Mouse (Mus musculus) intestine, embryonic 14.5 days (tissue): Measurements from ENCODE around the gene Pik3r5. TPM values are rescaled to one million over a fixed set of nuclear protein-coding genes. Genes with fewer than 3 reads are reported as not detected.
A peak's percentile ranks its signal among the peaks of the same experiment; 100 is the strongest.

Experiments used
- ATAC-seq: fragments of 200-750 bp; cut with Nextera tagmentation; replicated peaks from 2 replicates; pipeline ENCODE4 v1.8.0; 2017; ENCODE audit warnings: low read depth, moderate number of reproducible peaks, moderate TSS enrichment, moderate library complexity; ENCODE audit not compliant: low FRiP score, low TSS enrichment
- DNase-seq: peaks from one replicate; pipeline ENCODE4 v3.0.0-alpha.2; 2018; ENCODE audit warnings: low spot score
- H3K27ac ChIP-seq: fragments of 300-500 bp; sonication (generic); 2 replicates; pipeline ENCODE4 v1.5.1; 2014; ENCODE audit warnings: low read depth, mild to moderate bottlenecking, control low read depth
- H3K27me3 ChIP-seq: fragments of 300-500 bp; sonication (generic); replicated peaks from 2 replicates; pipeline ENCODE4 v1.6.1; 2014; ENCODE audit warnings: low read length, control low read depth; ENCODE audit not compliant: control insufficient read depth, insufficient read depth
- H3K36me3 ChIP-seq: fragments of 300-500 bp; sonication (generic); 2 replicates; pipeline ENCODE4 v1.6.1; 2014; ENCODE audit warnings: low read length, control low read depth; ENCODE audit not compliant: control insufficient read depth, insufficient read depth
- H3K4me1 ChIP-seq: fragments of 300-500 bp; sonication (generic); replicated peaks from 2 replicates; pipeline ENCODE4 v1.6.1; 2014; ENCODE audit warnings: low read length, control low read depth, mixed read lengths; ENCODE audit not compliant: control insufficient read depth, insufficient read depth
- H3K4me2 ChIP-seq: fragments of 300-500 bp; sonication (generic); 2 replicates; pipeline ENCODE4 v1.6.1; 2014; ENCODE audit warnings: low read length
- H3K4me3 ChIP-seq: fragments of 300-500 bp; sonication (generic); 2 replicates; pipeline ENCODE4 v1.5.1; 2014; ENCODE audit warnings: low read depth, low read length, control low read depth, mixed read lengths
- H3K9ac ChIP-seq: fragments of 300-500 bp; sonication (generic); 2 replicates; pipeline ENCODE4 v1.6.1; 2014; ENCODE audit warnings: mild to moderate bottlenecking, low read length
- H3K9me3 ChIP-seq: fragments of 300-500 bp; sonication (generic); 2 replicates; pipeline ENCODE4 v1.6.1; 2016; ENCODE audit warnings: low read length, control low read depth; ENCODE audit not compliant: control insufficient read depth
- WGBS: fragments of 180-500 bp; shearing (Covaris S2); extraction: QIAGEN DNeasy Blood & Tissue Kit; methylation state at CpG from one replicate; pipeline ENCODE4 v1.1.7; 2014; 5-methylcytosine and 5-hydroxymethylcytosine counted together
- polyA plus RNA-seq: library from polyadenylated mRNA; unstranded; fragments of >200 nt; fragmentation: Nextera tagmentation; extraction: Ambion mirVana; gene quantifications from 2 replicates; pipeline ENCODE4 v1.2.1, GENCODE M21; 2014

The Pik3r5 gene
- polyA plus RNA-seq, result 0.61 and 0.78 TPM in 2 replicates

DNA sequence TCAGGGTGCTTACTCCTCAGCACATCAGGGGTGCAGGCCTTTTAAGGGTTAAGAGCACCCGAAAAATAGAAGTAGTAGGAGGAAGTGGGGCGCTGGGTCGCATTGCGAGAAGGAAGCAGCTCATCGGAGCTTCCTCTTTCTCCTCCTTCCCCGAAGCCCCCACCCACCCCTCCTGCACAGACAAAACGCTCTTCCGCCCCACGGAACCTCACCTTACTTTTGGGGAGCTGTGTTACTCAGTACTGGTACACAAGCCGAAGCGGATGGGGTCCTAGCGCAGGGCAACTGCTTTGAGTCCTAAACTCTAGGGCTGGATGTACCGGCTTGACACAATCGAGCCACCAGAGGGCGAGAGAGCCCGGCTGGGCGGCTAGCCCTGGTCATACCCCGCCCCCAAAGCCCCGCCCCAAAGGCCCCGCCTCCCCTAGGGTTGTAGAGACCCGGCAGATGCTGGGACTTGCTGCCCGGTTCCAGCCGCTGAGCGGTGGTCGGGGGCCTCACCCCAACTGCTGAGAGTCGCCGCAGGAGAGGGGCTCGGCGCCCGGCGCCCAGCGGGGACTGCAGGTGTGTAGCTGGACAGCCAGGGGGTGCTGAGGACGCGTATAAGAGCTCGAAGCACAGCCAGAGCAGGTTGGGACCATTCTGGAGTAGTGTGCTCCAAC lies at the start of gene Pik3r5:
TSS of gene Pik3r5 (plus strand) at position 423 of the 662 bp plus-strand sequence.
- Histone ChIP-seq H3K4me2 (peak within 1 kb of the TSS; percentile 70), H3K9me3 (no peaks in the 10 kb centered on the region), H3K4me3 (peak within 1 kb of the TSS; percentile 44), H3K9ac (peak within 1 kb of the TSS; percentile 40), H3K27ac (no peak within 1 kb of the TSS), H3K27me3 (peaks cover 3% of the 10 kb centered on the region; the same call in 1 of the 2 replicates), H3K36me3 (no peaks in the 10 kb centered on the region), H3K4me1 (0 out of 2 replicates have a peak, but pooled peaks cover 3% of the 10 kb centered on the region)
- peak; percentile 95 for ATAC-seq
- WGBS, result 5% methylated on average over 33 of the region's 35 CpGs
- DNase-seq, result peak; percentile 94

DNA sequence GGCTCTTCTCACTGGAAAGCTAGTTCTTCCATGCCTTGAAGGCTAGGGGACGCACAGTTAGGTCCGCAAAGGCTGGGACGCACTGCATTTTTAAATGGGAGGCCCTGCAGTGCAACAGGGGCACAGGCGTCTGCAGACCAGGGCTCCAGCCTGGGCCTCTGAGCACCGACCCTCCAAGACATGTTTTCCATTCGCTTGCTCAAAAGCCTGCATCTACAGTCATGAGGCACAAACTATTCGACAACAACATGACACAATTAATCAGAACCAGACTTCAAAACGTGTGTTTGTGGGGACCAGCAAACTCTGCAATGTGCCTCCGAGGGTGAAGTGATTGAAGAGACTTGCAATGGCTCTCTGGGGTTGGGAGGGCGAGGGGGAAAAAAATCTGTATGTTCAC lies 48.4 kb upstream of the Pik3r5 start:
- no peak overlapping the region for H3K9ac ChIP-seq
- peaks cover 43% of the 10 kb centered on the region for H3K27me3 ChIP-seq
- H3K9me3 ChIP-seq, result no peaks in the 10 kb centered on the region

DNA sequence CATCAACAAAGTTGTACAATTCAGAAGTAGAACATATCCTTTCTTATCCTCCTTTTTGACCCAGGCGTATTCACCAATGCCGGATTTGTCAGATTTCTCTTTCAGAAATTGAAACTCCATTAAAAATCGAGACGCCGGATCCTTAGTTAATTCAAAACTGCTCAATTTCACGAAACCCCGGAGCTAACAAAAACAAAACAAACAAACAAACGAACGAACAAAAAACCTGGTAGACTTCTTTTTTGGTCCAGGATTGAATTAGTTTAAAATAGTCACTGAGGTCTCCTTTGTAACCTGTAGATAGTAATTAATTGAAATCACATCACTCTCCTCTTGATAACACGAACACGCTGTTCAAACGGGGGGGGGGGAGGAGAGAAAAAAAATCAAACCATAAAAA lies 47.8 kb upstream of the Pik3r5 start:
- Histone ChIP-seq H3K9me3 (no peaks in the 10 kb centered on the region), H3K27ac (no peak overlapping the region), H3K4me2 (peak overlapping the region; percentile 70), H3K36me3 (no peaks in the 10 kb centered on the region), H3K9ac (no peak overlapping the region), H3K4me3 (peak overlapping the region; percentile 39), H3K27me3 (peaks cover 48% of the 10 kb centered on the region), H3K4me1 (peaks cover 21% of the 10 kb centered on the region; the same call in 1 of the 2 replicates)
- ATAC-seq (no peak), DNase-seq (no peak)
- WGBS, result 15% methylated on average over 12 of the region's 12 CpGs

More for the DNA sequence above, 48.4 kb upstream of the Pik3r5 start:
- 21% methylated on average over 10 of the region's 10 CpGs for WGBS
- Histone ChIP-seq H3K4me1 (peaks cover 26% of the 10 kb centered on the region), H3K27ac (no peak overlapping the region), H3K36me3 (no peaks in the 10 kb centered on the region), H3K4me2 (peak overlapping the region; percentile 70), H3K4me3 (peak overlapping the region; percentile 1; the same call in 1 of the 2 replicates)
- DNase-seq (no peak), ATAC-seq (no peak)

DNA sequence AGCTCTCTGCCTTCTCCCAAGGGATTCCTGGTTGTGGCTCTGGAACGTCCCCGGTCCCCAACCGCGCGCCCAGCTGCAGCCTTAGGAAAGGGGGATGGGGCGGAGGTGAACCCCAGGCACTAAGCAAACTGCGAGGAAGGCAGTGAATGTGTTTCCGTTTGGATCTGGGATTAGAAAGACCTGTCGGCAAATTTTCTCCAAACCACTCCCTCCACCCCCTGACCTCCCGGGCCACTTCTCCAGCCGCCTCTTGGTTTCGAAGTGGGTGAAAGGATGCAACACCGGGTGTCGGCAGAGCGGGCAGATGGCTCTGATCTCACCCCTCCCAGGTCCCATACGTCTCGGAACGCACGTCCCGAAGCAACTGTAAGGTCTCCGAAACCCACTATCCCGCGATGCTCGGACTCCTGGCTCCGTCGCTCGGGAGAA lies 47.3 kb upstream of the Pik3r5 start:
- H3K27me3 ChIP-seq, result peaks cover 53% of the 10 kb centered on the region
- 3% methylated on average over 27 of the region's 27 CpGs for WGBS
- DNase-seq, result peak; percentile 74
- peak overlapping the region; percentile 39 for H3K4me3 ChIP-seq
- H3K27ac ChIP-seq, result no peak overlapping the region
- no peak for ATAC-seq
- no peaks in the 10 kb centered on the region for H3K36me3 ChIP-seq
- H3K9ac ChIP-seq, result peak overlapping the region; percentile 61
- peaks cover 17% of the 10 kb centered on the region; the same call in 1 of the 2 replicates for H3K4me1 ChIP-seq
- H3K9me3 ChIP-seq, result no peaks in the 10 kb centered on the region
- H3K4me2 ChIP-seq, result peak overlapping the region; percentile 70

DNA sequence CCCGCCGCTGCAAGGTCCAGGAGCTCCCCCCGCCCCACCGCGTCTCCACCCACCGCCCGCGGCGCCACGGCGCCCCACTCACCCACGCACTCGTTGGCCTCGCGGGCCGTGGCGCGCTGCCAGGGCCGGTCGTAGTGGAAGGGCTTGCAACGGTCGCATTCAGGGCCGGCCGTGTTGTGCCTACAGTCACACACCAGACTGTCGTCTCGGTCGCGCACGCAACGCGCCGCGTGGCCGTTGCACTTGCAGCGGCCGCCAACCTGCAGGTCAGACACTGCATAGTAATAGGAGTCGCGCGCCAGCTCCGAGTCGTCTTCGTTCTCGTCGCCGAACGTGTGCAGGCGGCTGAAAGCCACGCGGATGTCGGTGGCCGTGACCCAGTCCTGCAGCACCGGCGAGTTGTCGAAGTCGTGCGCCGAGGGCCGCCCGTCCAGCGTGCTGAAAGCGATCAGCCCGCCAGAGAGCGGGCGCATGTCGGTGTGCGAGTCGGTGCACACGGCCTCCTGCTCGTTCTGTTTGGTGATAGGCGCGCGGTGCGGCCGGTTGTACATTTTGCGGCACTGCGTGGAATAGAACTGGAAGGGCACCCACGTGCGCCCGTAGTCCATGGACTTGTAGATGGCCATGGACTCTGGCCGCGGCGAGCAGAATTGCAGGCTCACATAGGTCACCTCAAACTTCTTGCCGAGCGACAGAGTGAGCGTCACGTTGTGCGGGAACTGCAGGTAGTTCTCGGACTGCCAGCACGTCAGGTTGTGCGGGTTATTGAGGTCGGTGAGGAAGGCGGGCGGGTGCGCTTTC lies 46.7 kb upstream of the Pik3r5 start:
- Histone ChIP-seq H3K4me3 (peak overlapping the region; percentile 39), H3K27me3 (peaks cover 56% of the 10 kb centered on the region), H3K4me1 (peaks cover 13% of the 10 kb centered on the region; the same call in 1 of the 2 replicates), H3K36me3 (no peaks in the 10 kb centered on the region), H3K9ac (peak overlapping the region; percentile 61), H3K27ac (no peak overlapping the region), H3K4me2 (peak overlapping the region; percentile 70), H3K9me3 (no peaks in the 10 kb centered on the region)
- under 1% methylated on average over 94 of the region's 94 CpGs for WGBS
- peak; percentile 44 for ATAC-seq
- DNase-seq, result peak; percentile 81

DNA sequence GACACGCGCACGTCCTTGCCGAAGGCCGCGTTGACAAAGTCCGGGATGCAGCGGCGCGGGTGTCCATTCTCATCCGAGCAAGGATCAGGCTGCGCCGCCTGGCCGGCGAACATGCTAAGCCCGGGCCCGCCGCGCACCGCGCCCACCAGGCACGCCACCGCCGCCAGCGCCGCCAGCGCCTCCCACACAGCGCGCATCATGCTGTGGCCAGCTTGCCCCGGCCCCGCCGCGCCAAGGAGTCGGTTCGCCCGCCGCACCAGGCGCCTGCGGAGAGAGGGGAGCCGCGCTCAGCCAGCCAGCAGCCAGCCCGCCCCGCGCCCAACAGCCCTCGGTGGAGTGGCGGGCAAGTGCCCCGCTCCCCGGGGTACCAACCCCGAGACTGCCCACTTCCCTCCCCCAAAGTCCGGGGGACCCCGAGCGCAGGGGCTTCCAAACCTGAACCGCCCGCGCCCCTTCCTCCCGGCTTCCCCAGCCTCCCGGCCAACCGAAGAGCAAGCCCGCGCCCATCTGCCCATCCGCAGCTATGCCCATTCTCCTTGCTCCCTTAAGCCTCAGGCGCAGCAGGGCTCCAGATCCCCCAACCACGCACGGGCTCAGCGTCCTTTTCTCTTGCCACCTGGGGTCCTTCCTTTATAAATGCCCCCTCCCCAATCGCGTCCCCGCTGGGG lies 45.9 kb upstream of the Pik3r5 start:
- H3K27me3 ChIP-seq, result peaks cover 64% of the 10 kb centered on the region
- peak; percentile 42 for ATAC-seq

DNA sequence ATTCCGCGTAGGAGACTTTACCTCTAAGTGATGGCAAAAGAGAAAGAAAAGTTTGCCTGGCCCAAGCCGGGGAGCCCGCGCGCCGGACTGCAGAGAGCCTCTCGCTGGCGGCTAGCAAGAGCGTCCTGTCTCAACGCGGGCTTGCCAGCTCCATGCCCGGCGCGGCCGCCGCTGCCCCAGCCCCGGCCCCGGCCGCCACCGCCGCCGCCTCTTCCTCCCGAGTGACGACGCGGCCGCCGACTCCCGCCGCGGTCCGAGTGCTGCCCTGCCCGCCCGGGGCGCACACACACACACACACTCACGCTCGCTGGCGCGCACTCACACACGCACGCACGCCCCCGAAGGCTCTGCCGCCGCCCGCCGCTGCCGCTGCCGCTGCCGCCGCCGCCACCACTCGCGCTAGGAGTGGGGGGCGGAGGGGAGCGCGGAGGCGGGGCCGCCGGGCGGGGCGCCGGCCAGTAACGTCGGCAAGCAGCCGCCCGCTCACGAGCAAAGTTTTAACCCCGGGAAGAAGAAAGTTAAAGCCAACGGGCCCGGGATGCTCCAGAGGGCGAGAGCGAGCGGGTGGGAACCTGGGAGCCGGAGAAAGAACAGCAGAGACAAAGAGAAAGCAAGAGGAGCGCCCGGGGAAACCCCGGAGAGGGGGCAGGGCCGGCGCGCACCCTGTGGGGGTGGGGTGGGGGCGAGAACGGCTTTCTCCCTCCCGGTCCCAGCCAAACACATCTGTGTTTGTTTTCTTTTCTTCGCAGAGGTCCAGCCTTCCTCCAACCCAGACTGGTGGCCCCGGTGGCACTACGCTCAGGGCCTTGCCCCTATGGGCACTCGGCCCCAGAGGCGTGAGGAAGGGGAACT lies 45.1 kb upstream of the Pik3r5 start:
- peak overlapping the region; percentile 68 for H3K27ac ChIP-seq
- no peaks in the 10 kb centered on the region for H3K9me3 ChIP-seq
- ATAC-seq, result peak; percentile 45
- DNase-seq, result peak; percentile 86
- peaks cover 13% of the 10 kb centered on the region; the same call in 1 of the 2 replicates for H3K4me1 ChIP-seq
- peak overlapping the region; percentile 39 for H3K4me3 ChIP-seq
- peak overlapping the region; percentile 61 for H3K9ac ChIP-seq
- H3K27me3 ChIP-seq, result peaks cover 72% of the 10 kb centered on the region
- no peaks in the 10 kb centered on the region for H3K36me3 ChIP-seq
- 2% methylated on average over 78 of the region's 90 CpGs for whole genome bisulfite sequencing
- H3K4me2 ChIP-seq, result peak overlapping the region; percentile 70

More for the DNA sequence above, 45.9 kb upstream of the Pik3r5 start:
- peak; percentile 74 for DNase-seq
- Histone ChIP-seq H3K4me1 (peaks cover 13% of the 10 kb centered on the region; the same call in 1 of the 2 replicates), H3K27ac (peak overlapping the region; percentile 68; the same call in 1 of the 2 replicates), H3K36me3 (no peaks in the 10 kb centered on the region), H3K4me3 (peak overlapping the region; percentile 39), H3K4me2 (peak overlapping the region; percentile 70), H3K9me3 (no peaks in the 10 kb centered on the region), H3K9ac (peak overlapping the region; percentile 61)
- WGBS, result under 1% methylated on average over 41 of the region's 68 CpGs
